ENCODE assay signal across 24 mouse cellular contexts in the genomic region with DNA sequence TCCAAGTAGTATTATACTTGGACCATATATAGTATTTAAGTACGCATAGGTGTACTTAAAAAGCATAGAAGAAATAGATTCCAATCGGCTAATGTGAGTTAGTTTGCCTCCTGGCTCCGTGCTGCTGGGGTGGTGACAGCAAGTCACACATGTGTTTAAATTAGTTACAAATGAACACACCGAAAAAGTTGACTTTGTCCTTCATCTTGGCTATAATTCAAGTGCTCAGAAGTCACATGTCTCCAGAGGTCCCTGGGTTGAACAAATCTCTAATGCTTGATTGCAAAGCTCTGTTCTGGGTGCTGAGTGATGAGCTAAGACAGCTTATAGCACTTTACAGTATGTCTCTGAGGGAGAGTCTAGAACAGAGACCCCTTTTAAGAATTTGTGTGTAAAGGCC.
DNase-seq lines count a peak whose midpoint lies in the region; ATAC-seq and TF ChIP-seq lines count a peak whose summit lies in the region.
"Had no signal": no experiment of that assay in that cellular context is flagged by ENCODE, and none has a peak within 500 bp of the region (broad histone marks: within the 10 kb centered on the region; RNA-seq: fewer than 3 reads in every experiment).

No protein-coding gene starts in this region.

- no peaks in the 10 kb centered on the region for H3K9me3 ChIP-seq in heart, embryonic 13.5 days
- no peaks in the 10 kb centered on the region for H3K9me3 ChIP-seq in kidney, embryonic 16.5 days (ENCODE audit: low read length)
- H3K9me3 ChIP-seq in liver, embryonic 11.5 days (ENCODE audit: control insufficient read depth, low read length) = no peaks in the 10 kb centered on the region
- H3K9me3 ChIP-seq: embryonic facial prominence, embryonic 10.5 days; embryonic facial prominence, embryonic 12.5 days; forebrain, embryonic 13.5 days; forebrain, embryonic 15.5 days had no signal

- no peak for DNase-seq in heart, adult 18-20 months
- DNase-seq in kidney, adult 9 months = peak; percentile 42
- DNase-seq in liver, adult 2 months (ENCODE audit: extremely low read depth, low read depth, low spot score) = peak; percentile 73
- DNase-seq in liver, embryonic 11.5 days (ENCODE audit: low spot score) = no peak
- DNase-seq: adrenal gland, adult 8-10 months; adrenal gland, postnatal 14 days; adrenal gland, postnatal 36 days; B cell, adult 2 months; cerebellum, adult 11-12 months; cerebellum, adult 2 months; cerebellum, adult 9-10 months; cerebellum, postnatal 10 days; cerebellum, postnatal 25 days had no signal

- H3K4me1 ChIP-seq in heart, embryonic 13.5 days = peaks cover 59% of the 10 kb centered on the region
- peaks cover 13% of the 10 kb centered on the region for H3K4me1 ChIP-seq in kidney, embryonic 16.5 days (ENCODE audit: insufficient read depth, low read length)
- H3K4me1 ChIP-seq in liver, adult 2 months (ENCODE audit: control insufficient read depth, insufficient read depth, low read length) = no peaks in the 10 kb centered on the region
- H3K4me1 ChIP-seq in liver, embryonic 11.5 days (replicated peaks; ENCODE audit: control insufficient read depth, insufficient read depth, low read length) = no peaks in the 10 kb centered on the region

- H3K27me3 ChIP-seq in heart, embryonic 13.5 days (replicated peaks) = no peaks in the 10 kb centered on the region
- H3K27me3 ChIP-seq in kidney, embryonic 16.5 days (ENCODE audit: insufficient read depth, low read length) = no peaks in the 10 kb centered on the region
- no peaks in the 10 kb centered on the region for H3K27me3 ChIP-seq in liver, adult 2 months (ENCODE audit: control insufficient read depth, insufficient read depth, low read length)
- H3K27me3 ChIP-seq in liver, embryonic 11.5 days (replicated peaks; ENCODE audit: control insufficient read depth, insufficient read depth, low read length) = no peaks in the 10 kb centered on the region
- H3K27me3 ChIP-seq: CH12.LX; embryonic facial prominence, embryonic 12.5 days; forebrain, embryonic 13.5 days; forebrain, embryonic 15.5 days; Patski had no signal

- no peak overlapping the region for H3K9ac ChIP-seq in heart, embryonic 13.5 days
- H3K9ac ChIP-seq in kidney, embryonic 16.5 days (replicated peaks; ENCODE audit: low read length) = no peak overlapping the region
- H3K9ac ChIP-seq in liver, adult 2 months (ENCODE audit: low read depth, low read length) = no peak overlapping the region
- no peak overlapping the region for H3K9ac ChIP-seq in liver, embryonic 11.5 days (ENCODE audit: low read depth, low read length)
- H3K9ac ChIP-seq: embryonic facial prominence, embryonic 12.5 days; forebrain, embryonic 13.5 days; forebrain, embryonic 15.5 days had no signal

- no peak overlapping the region for H3K4me3 ChIP-seq in heart, embryonic 13.5 days
- no peak overlapping the region for H3K4me3 ChIP-seq in kidney, embryonic 16.5 days (ENCODE audit: low read length)
- no peak overlapping the region for H3K4me3 ChIP-seq in liver, adult 2 months (ENCODE audit: insufficient read depth, low read depth, low read length)
- H3K4me3 ChIP-seq in liver, embryonic 11.5 days (ENCODE audit: low read depth, low read length) = no peak overlapping the region
- H3K4me3 ChIP-seq: embryonic facial prominence, embryonic 10.5 days; embryonic facial prominence, embryonic 12.5 days; forebrain, embryonic 13.5 days; forebrain, embryonic 15.5 days had no signal

- H3K36me3 ChIP-seq in heart, embryonic 13.5 days = no peaks in the 10 kb centered on the region
- no peaks in the 10 kb centered on the region for H3K36me3 ChIP-seq in kidney, embryonic 16.5 days (ENCODE audit: insufficient read depth, low read length)
- H3K36me3 ChIP-seq in liver, adult 2 months (ENCODE audit: control insufficient read depth, insufficient read depth, low read length) = no peaks in the 10 kb centered on the region
- no peaks in the 10 kb centered on the region for H3K36me3 ChIP-seq in liver, embryonic 11.5 days (ENCODE audit: control insufficient read depth, insufficient read depth, low read length)
- H3K36me3 ChIP-seq: embryonic facial prominence, embryonic 10.5 days; embryonic facial prominence, embryonic 12.5 days; forebrain, embryonic 15.5 days; G1E had no signal

- no peak for ATAC-seq in heart, embryonic 13.5 days (ENCODE audit: extremely low read depth, insufficient number of reproducible peaks, low FRiP score, low TSS enrichment)
- ATAC-seq in kidney, embryonic 16.5 days (ENCODE audit: low FRiP score, low TSS enrichment) = no peak
- ATAC-seq in liver, embryonic 11.5 days (replicated peaks; ENCODE audit: low FRiP score) = no peak
- ATAC-seq: activated CD4-positive, CD25-positive, alpha-beta regulatory T cell, adult 4 months; CD4-positive, CD25-positive, alpha-beta regulatory T cell, adult 4 months; forebrain, embryonic 13.5 days; forebrain, embryonic 15.5 days; Patski had no signal

- TF ChIP-seq POLR2A in liver, adult 2 months (IDR thresholded peaks at IDR 0.05; ENCODE audit: extremely low read depth, insufficient read depth, low read length) = no peak

- no peaks in the 10 kb centered on the region for H3K79me2 ChIP-seq in liver, adult 2 months (ENCODE audit: control insufficient read depth, insufficient read depth, low read length)

- no peak for TF ChIP-seq CTCF in liver, adult 2 months (IDR thresholded peaks at IDR 0.05; ENCODE audit: low read depth, low read length)

- no peak overlapping the region for H3K4me2 ChIP-seq in heart, embryonic 13.5 days
- H3K4me2 ChIP-seq in kidney, embryonic 16.5 days (replicated peaks; ENCODE audit: low read depth, low read length) = no peak overlapping the region
- H3K4me2 ChIP-seq in liver, embryonic 11.5 days = no peak overlapping the region
- H3K4me2 ChIP-seq: embryonic facial prominence, embryonic 12.5 days; forebrain, embryonic 13.5 days; forebrain, embryonic 15.5 days had no signal

- peak overlapping the region; percentile 32; the same call in 1 of the 2 replicates for H3K27ac ChIP-seq in heart, embryonic 13.5 days (replicated peaks)
- no peak overlapping the region for H3K27ac ChIP-seq in kidney, embryonic 16.5 days (ENCODE audit: low read length)
- H3K27ac ChIP-seq in liver, adult 2 months (replicated peaks; ENCODE audit: insufficient read depth, low read depth, low read length) = no peak overlapping the region
- no peak overlapping the region for H3K27ac ChIP-seq in liver, embryonic 11.5 days (ENCODE audit: low read depth, low read length)
- H3K27ac ChIP-seq: embryonic facial prominence, embryonic 10.5 days; embryonic facial prominence, embryonic 12.5 days; forebrain, embryonic 13.5 days; forebrain, embryonic 15.5 days had no signal

- WGBS in heart, embryonic 13.5 days = 42% methylated on average over 4 of the region's 4 CpGs
- 70% methylated on average over 4 of the region's 4 CpGs for WGBS in kidney, embryonic 16.5 days
- 37% methylated on average over 4 of the region's 4 CpGs for WGBS in liver, adult 2 months
- WGBS in liver, embryonic 11.5 days = 85% methylated on average over 4 of the region's 4 CpGs

Comparison
In these comparisons a context has a peak if more than half of its experiments do, and no peak if none do; other contexts are left out.
1. DNase-seq: peak in kidney, adult 9 months (single experiment) and liver, adult 2 months (single experiment); none in heart, adult 18-20 months (0 of 2) and liver, embryonic 11.5 days (single experiment).